ENCODE assay signal across 8 mouse cellular contexts in genomic region chr10:23894601-23895349, GRCm38 (mm10). TPM values are rescaled to one million over a fixed set of nuclear protein-coding genes. Genes with fewer than 3 reads are reported as not detected.
DNase-seq lines count a peak whose midpoint lies in the region; ATAC-seq and TF ChIP-seq lines count a peak whose summit lies in the region.

TSS of gene Vnn1 (plus strand) at chr10:23894688.

- peak; percentile 42 for DNase-seq in lung, embryonic 14.5 days
- no peak for DNase-seq in lung, postnatal 14 days
- no peak for DNase-seq in forebrain, embryonic 10.5 days (ENCODE audit: extremely low spot score, low spot score)
- DNase-seq in midbrain, embryonic 10.5 days (ENCODE audit: low spot score) = no peak
- no peak for DNase-seq in B cell, adult 2 months
- no peak for DNase-seq in gastrocnemius, adult 18-20 months (ENCODE audit: low spot score)
- DNase-seq in thymus, adult 18-20 months = no peak

- H3K27me3 ChIP-seq in lung, embryonic 14.5 days (ENCODE audit: insufficient read depth, low read length) = no peaks in the 10 kb centered on the region
- no peaks in the 10 kb centered on the region for H3K27me3 ChIP-seq in forebrain, embryonic 10.5 days (ENCODE audit: poor library complexity, severe bottlenecking)
- no peaks in the 10 kb centered on the region for H3K27me3 ChIP-seq in kidney, embryonic 15.5 days
- no peaks in the 10 kb centered on the region for H3K27me3 ChIP-seq in midbrain, embryonic 10.5 days (ENCODE audit: low read depth, poor library complexity, severe bottlenecking)

- WGBS in lung, embryonic 14.5 days = 16% methylated on average over 21 of the region's 21 CpGs
- 39% methylated on average over 21 of the region's 21 CpGs for WGBS in forebrain, embryonic 10.5 days
- WGBS in kidney, embryonic 15.5 days = 24% methylated on average over 21 of the region's 21 CpGs
- WGBS in midbrain, embryonic 10.5 days = 40% methylated on average over 21 of the region's 21 CpGs

- peak within 1 kb of the TSS; percentile 31 for H3K4me3 ChIP-seq in lung, embryonic 14.5 days (ENCODE audit: low read depth, low read length)
- peak within 1 kb of the TSS; percentile 21; the same call in 1 of the 2 replicates for H3K4me3 ChIP-seq in forebrain, embryonic 10.5 days
- peak within 1 kb of the TSS; percentile 36 for H3K4me3 ChIP-seq in kidney, embryonic 15.5 days (replicated peaks)
- peak within 1 kb of the TSS; percentile 24 for H3K4me3 ChIP-seq in midbrain, embryonic 10.5 days

- ATAC-seq in lung, embryonic 14.5 days (ENCODE audit: insufficient read depth) = no peak; the same call in 1 of the 2 replicates
- ATAC-seq in kidney, embryonic 15.5 days (replicated peaks; ENCODE audit: low FRiP score) = no peak

- H3K9ac ChIP-seq in lung, embryonic 14.5 days = peak within 1 kb of the TSS; percentile 42
- H3K9ac ChIP-seq in kidney, embryonic 15.5 days = no peak within 1 kb of the TSS

- H3K9me3 ChIP-seq in lung, embryonic 14.5 days (ENCODE audit: low read depth, low read length) = no peaks in the 10 kb centered on the region
- no peaks in the 10 kb centered on the region for H3K9me3 ChIP-seq in forebrain, embryonic 10.5 days
- no peaks in the 10 kb centered on the region for H3K9me3 ChIP-seq in kidney, embryonic 15.5 days (replicated peaks)
- no peaks in the 10 kb centered on the region for H3K9me3 ChIP-seq in midbrain, embryonic 10.5 days (replicated peaks)

- H3K27ac ChIP-seq in lung, embryonic 14.5 days (ENCODE audit: low read depth) = no peak within 1 kb of the TSS
- peak within 1 kb of the TSS; percentile 51; the same call in 1 of the 2 replicates for H3K27ac ChIP-seq in forebrain, embryonic 10.5 days
- H3K27ac ChIP-seq in kidney, embryonic 15.5 days = no peak within 1 kb of the TSS
- no peak within 1 kb of the TSS for H3K27ac ChIP-seq in midbrain, embryonic 10.5 days (replicated peaks)

- TF ChIP-seq CTCF in lung, embryonic 14.5 days (IDR thresholded peaks at IDR 0.05; ENCODE audit: low read depth) = no peak

- H3K4me1 ChIP-seq in lung, embryonic 14.5 days (ENCODE audit: insufficient read depth) = peaks cover 3% of the 10 kb centered on the region; the same call in 1 of the 2 replicates
- peaks cover 4% of the 10 kb centered on the region; the same call in 1 of the 2 replicates for H3K4me1 ChIP-seq in forebrain, embryonic 10.5 days
- peaks cover 12% of the 10 kb centered on the region; the same call in 1 of the 2 replicates for H3K4me1 ChIP-seq in kidney, embryonic 15.5 days
- peaks cover 4% of the 10 kb centered on the region; the same call in 1 of the 2 replicates for H3K4me1 ChIP-seq in midbrain, embryonic 10.5 days

- no peaks in the 10 kb centered on the region for H3K36me3 ChIP-seq in lung, embryonic 14.5 days (ENCODE audit: insufficient read depth)
- H3K36me3 ChIP-seq in forebrain, embryonic 10.5 days (replicated peaks) = no peaks in the 10 kb centered on the region
- no peaks in the 10 kb centered on the region for H3K36me3 ChIP-seq in kidney, embryonic 15.5 days
- no peaks in the 10 kb centered on the region for H3K36me3 ChIP-seq in midbrain, embryonic 10.5 days

- peak within 1 kb of the TSS; percentile 68 for H3K4me2 ChIP-seq in lung, embryonic 14.5 days
- peak within 1 kb of the TSS; percentile 62 for H3K4me2 ChIP-seq in kidney, embryonic 15.5 days

RNA-seq across cellular contexts. Expression of gene Vnn1, which starts in this region (rescaled TPM):
- 1.7 and 1.8 TPM in 2 replicates for polyA plus RNA-seq in lung, embryonic 14.5 days (2014; fragmentation: Nextera tagmentation; extraction: Ambion mirVana)
- polyA plus RNA-seq in forebrain, embryonic 10.5 days (2016; fragmentation: Nextera tagmentation; extraction: Ambion mirVana) = 1.2 and 1.9 TPM in 2 replicates
- 2.0 TPM in 2 replicates for polyA plus RNA-seq in kidney, embryonic 15.5 days (2015; fragmentation: Nextera tagmentation; extraction: Ambion mirVana)
- polyA plus RNA-seq in midbrain, embryonic 10.5 days (2016; fragmentation: Nextera tagmentation; extraction: Ambion mirVana) = 2.2 and 3.5 TPM in 2 replicates
- total RNA-seq in gastrocnemius, adult 18-20 months (2021) = under 1 TPM; 0.09 to 0.11 TPM
